Mouse (Mus musculus) G1E (cell line): ENCODE results near the gene Cnga3.

Experiments
- CTCF ChIP-seq: IDR thresholded peaks from 2 replicates; pipeline ENCODE4 v1.5.1; 2012; ENCODE audit warnings: low read depth, low read length, inconsistent platforms, mixed read lengths
- GATA1 ChIP-seq: IDR thresholded peaks from 2 replicates; pipeline ENCODE4 v1.6.1; 2012; ENCODE audit warnings: borderline replicate concordance, low read length, inconsistent platforms, mixed read lengths
- GATA2 ChIP-seq: IDR thresholded peaks from 2 replicates; pipeline ENCODE4 v1.6.1; 2012; ENCODE audit warnings: low read depth, low read length, inconsistent platforms, borderline replicate concordance
- POLR2AphosphoS5 ChIP-seq: IDR thresholded peaks from 2 replicates; pipeline ENCODE4 v1.6.1; 2012; ENCODE audit warnings: low read depth, low read length, inconsistent platforms; ENCODE audit not compliant: insufficient replicate concordance
- TAL1 ChIP-seq: conservative IDR thresholded peaks from 2 replicates; pipeline ENCODE4 v1.6.1; 2012; ENCODE audit warnings: low read depth, low read length, inconsistent platforms, mixed read lengths

DNA sequence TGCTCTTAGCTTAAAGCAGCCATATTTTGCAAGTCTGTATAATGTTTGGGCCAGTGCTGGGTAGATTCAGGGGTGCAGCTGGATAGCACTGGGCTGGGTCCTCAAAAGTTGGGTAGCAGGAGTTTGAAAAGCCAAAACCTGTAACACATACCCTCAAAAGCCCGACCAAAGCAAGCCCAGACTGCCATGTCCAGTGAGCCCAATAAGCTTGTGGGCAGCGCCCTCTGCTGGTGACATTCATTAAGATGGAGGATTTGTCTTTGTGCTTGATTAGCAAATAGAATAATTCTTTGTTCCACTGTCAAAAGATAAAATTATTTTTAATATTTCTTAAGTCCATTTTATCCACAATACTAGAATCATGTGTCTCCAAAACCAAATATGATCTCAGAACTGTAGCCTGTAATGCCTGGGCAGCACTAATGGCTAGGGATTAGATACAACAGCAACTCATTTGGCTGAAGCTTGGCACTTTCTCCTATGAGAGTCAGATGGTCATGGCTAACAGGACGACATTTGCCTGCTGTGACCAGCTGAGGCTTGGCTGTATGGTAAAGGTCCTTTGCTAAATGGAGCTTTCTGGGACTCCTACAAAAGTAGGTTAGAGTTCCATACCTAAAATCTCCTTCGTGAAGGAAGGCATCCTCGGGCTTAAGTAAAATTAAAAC, 36.5 kb downstream of the Cnga3 start:
- no peak for TF ChIP-seq TAL1
- TF ChIP-seq GATA2 = no peak
- TF ChIP-seq CTCF = peak; percentile 20; the same call in 1 of the 2 replicates
- no peak for TF ChIP-seq POLR2AphosphoS5
- no peak for TF ChIP-seq GATA1
